Mouse (Mus musculus) forebrain, embryonic 12.5 days (tissue): ENCODE measurements around the gene Pikfyve. TPM values are rescaled to one million over a fixed set of nuclear protein-coding genes. Genes with fewer than 3 reads are reported as not detected.
"Not testable (repeated sequence)": the region's sequence is repeated elsewhere in the genome, so short reads cannot be mapped to it uniquely, and the experiment has no call there.

ENCODE experiments used
- ATAC-seq: fragments of 200-750 bp; cut with Nextera tagmentation; 2 replicates; pipeline ENCODE4 v1.8.0; 2017; ENCODE audit warnings: moderate TSS enrichment; ENCODE audit not compliant: low FRiP score
- H3K27ac ChIP-seq: fragments of 300-500 bp; sonication (generic); 2 replicates; pipeline ENCODE4 v1.5.1; 2016; ENCODE audit warnings: mild to moderate bottlenecking
- H3K27me3 ChIP-seq: fragments of 300-500 bp; sonication (generic); 2 replicates; pipeline ENCODE4 v1.6.1; 2016; ENCODE audit warnings: mild to moderate bottlenecking
- H3K36me3 ChIP-seq: fragments of 300-500 bp; sonication (generic); replicated peaks from 2 replicates; pipeline ENCODE4 v1.6.1; 2016; ENCODE audit warnings: mild to moderate bottlenecking
- H3K4me1 ChIP-seq: fragments of 300-500 bp; sonication (generic); 2 replicates; pipeline ENCODE4 v1.6.1; 2016
- H3K4me2 ChIP-seq: fragments of 300-500 bp; sonication (generic); 2 replicates; pipeline ENCODE4 v1.6.1; 2016; ENCODE audit warnings: mild to moderate bottlenecking, moderate library complexity
- H3K4me3 ChIP-seq: fragments of 300-500 bp; sonication (generic); replicated peaks from 2 replicates; pipeline ENCODE4 v1.5.1; 2016; ENCODE audit warnings: mild to moderate bottlenecking
- H3K9ac ChIP-seq: fragments of 300-500 bp; sonication (generic); 2 replicates; pipeline ENCODE4 v1.6.1; 2016; ENCODE audit warnings: mild to moderate bottlenecking
- H3K9me3 ChIP-seq: fragments of 300-500 bp; sonication (generic); 2 replicates; pipeline ENCODE4 v1.6.1; 2016
- WGBS: fragments of 180-500 bp; shearing (Covaris S2); methylation state at CpG from one replicate; pipeline ENCODE4 v1.1.7; 2016; 5-methylcytosine and 5-hydroxymethylcytosine counted together
- polyA plus RNA-seq: library from polyadenylated mRNA; unstranded; fragments of >200 nt; fragmentation: Nextera tagmentation; extraction: Ambion mirVana; gene quantifications from 2 replicates; pipeline ENCODE4 v1.2.1, GENCODE M21; 2016

Pikfyve gene
- polyA plus RNA-seq, 1 experiment from 2014 or later = 20.6 TPM

DNA sequence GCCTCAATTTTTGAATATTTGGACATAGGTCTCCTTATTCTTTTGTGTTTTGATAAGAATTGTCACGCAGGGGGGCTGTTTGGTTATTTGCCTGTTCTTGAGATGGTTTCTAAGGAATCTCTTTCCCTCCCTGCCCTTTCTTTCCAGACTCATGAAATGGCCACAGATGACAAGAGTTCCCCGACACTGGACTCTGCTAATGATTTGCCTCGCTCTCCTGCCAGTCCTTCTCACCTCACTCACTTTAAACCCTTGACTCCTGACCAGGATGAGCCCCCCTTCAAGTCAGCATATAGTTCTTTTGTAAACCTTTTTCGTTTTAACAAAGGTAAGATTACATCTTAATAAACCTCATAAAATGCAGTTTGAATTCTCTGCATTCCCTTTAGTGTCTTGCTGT lies 3.7 kb downstream of the Pikfyve start:
- no peak overlapping the region for H3K4me2 ChIP-seq
- WGBS = 88% methylated on average over 4 of the region's 4 CpGs

GRCm38 (mm10) chr1:65193226-65193625 lies 6.7 kb downstream of the Pikfyve start:
- Histone ChIP-seq H3K9ac (no peak overlapping the region), H3K4me1 (no peaks in the 10 kb centered on the region), H3K27ac (no peak overlapping the region), H3K36me3 (peaks cover 33% of the 10 kb centered on the region), H3K9me3 (no peaks in the 10 kb centered on the region), H3K4me3 (no peak overlapping the region), H3K27me3 (no peaks in the 10 kb centered on the region), H3K4me2 (no peak overlapping the region)
- 92% methylated on average over 2 of the region's 2 CpGs for WGBS
- ATAC-seq = no peak

More for the DNA sequence above, 3.7 kb downstream of the Pikfyve start:
- no peak overlapping the region for H3K27ac ChIP-seq
- peaks cover 17% of the 10 kb centered on the region for H3K36me3 ChIP-seq
- H3K4me3 ChIP-seq = no peak overlapping the region
- no peaks in the 10 kb centered on the region for H3K9me3 ChIP-seq
- no peaks in the 10 kb centered on the region for H3K27me3 ChIP-seq
- no peak for ATAC-seq
- H3K9ac ChIP-seq = no peak overlapping the region
- peaks cover 15% of the 10 kb centered on the region for H3K4me1 ChIP-seq

GRCm38 (mm10) chr1:65198425-65198824 lies 11.9 kb downstream of the Pikfyve start:
- Histone ChIP-seq H3K4me2 (no peak overlapping the region), H3K9me3 (no peaks in the 10 kb centered on the region), H3K27ac (no peak overlapping the region), H3K4me1 (no peaks in the 10 kb centered on the region), H3K9ac (no peak overlapping the region), H3K36me3 (peaks cover 28% of the 10 kb centered on the region), H3K4me3 (no peak overlapping the region), H3K27me3 (no peaks in the 10 kb centered on the region)
- no peak for ATAC-seq
- WGBS = 94% methylated on average over 2 of the region's 2 CpGs

DNA sequence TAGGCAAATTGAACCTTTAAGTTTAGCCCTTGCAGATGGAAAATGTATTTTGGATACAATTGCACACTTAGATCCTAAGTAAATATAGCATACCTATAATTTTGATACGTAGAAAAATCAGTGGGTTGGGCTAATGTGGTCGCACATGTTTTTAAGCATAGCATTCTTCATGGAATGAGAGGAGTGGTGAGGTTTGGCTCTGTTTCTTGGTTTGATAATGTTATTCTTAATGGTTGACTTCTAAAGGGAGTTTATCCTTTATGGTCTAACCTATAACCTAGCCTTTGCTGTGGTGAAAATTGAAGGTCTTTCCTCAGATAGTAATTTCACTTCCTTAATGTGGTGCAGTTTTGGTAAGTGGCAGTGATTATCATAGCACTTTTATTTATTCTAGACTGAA lies 12.4 kb downstream of the Pikfyve start:
- no peaks in the 10 kb centered on the region for H3K27me3 ChIP-seq
- H3K9ac ChIP-seq = no peak overlapping the region
- peaks cover 26% of the 10 kb centered on the region for H3K36me3 ChIP-seq
- WGBS = 94% methylated on average over 2 of the region's 2 CpGs
- no peak overlapping the region for H3K4me3 ChIP-seq
- no peak overlapping the region for H3K4me2 ChIP-seq
- H3K27ac ChIP-seq = no peak overlapping the region
- no peaks in the 10 kb centered on the region for H3K9me3 ChIP-seq
- no peaks in the 10 kb centered on the region for H3K4me1 ChIP-seq
- ATAC-seq = no peak

- H3K36me3 ChIP-seq = peaks cover 46% of the 10 kb centered on the region
- H3K9ac ChIP-seq = no peak overlapping the region
- no peaks in the 10 kb centered on the region for H3K27me3 ChIP-seq
- 94% methylated on average over 1 of the region's 1 CpGs for WGBS
- no peaks in the 10 kb centered on the region for H3K4me1 ChIP-seq
- ATAC-seq = no peak
- no peak overlapping the region for H3K4me3 ChIP-seq
- no peaks in the 10 kb centered on the region for H3K9me3 ChIP-seq
- no peak overlapping the region for H3K27ac ChIP-seq
- no peak overlapping the region for H3K4me2 ChIP-seq
These were observed 17.8 kb downstream of the Pikfyve start for GRCm38 (mm10) chr1:65204299-65204698.

- Histone ChIP-seq H3K4me3 (no peak overlapping the region), H3K4me2 (no peak overlapping the region), H3K27ac (no peak overlapping the region), H3K36me3 (peaks cover 37% of the 10 kb centered on the region), H3K9me3 (peaks cover 11% of the 10 kb centered on the region), H3K4me1 (no peaks in the 10 kb centered on the region), H3K27me3 (no peaks in the 10 kb centered on the region), H3K9ac (no peak overlapping the region)
- 26% methylated on average over 2 of the region's 2 CpGs for WGBS
- ATAC-seq = no peak
These were observed 26.7 kb downstream of the Pikfyve start for GRCm38 (mm10) chr1:65213214-65213613.

- Histone ChIP-seq H3K4me3 (no peak overlapping the region), H3K9ac (no peak overlapping the region), H3K9me3 (no peaks in the 10 kb centered on the region), H3K4me2 (no peak overlapping the region), H3K4me1 (no peaks in the 10 kb centered on the region), H3K27me3 (no peaks in the 10 kb centered on the region), H3K36me3 (peaks cover 15% of the 10 kb centered on the region), H3K27ac (no peak overlapping the region)
- 91% methylated on average over 2 of the region's 2 CpGs for whole genome bisulfite sequencing
- ATAC-seq = no peak
These were observed 31.1 kb downstream of the Pikfyve start for GRCm38 (mm10) chr1:65217567-65217966.

DNA sequence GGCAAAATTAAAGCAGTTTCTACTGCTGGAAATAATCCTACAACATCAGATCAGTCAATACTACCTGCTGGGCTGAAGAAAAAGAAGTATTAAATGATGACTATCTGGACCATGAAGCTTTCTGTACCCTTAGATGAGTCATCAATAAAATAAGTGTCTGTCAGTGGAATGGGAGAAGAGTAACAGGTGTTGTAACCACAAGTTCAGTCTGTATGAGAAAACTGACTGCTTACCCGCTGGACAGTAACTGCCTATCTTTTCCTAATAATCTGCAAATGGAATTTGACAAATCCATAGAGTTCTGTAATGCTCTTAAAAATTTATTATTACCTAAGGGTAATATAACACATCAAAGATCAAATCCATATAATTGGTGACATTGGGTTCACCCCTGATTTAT lies 31.5 kb downstream of the Pikfyve start:
- Histone ChIP-seq H3K27me3 (no peaks in the 10 kb centered on the region), H3K9me3 (no peaks in the 10 kb centered on the region), H3K4me1 (no peaks in the 10 kb centered on the region), H3K4me2 (no peak overlapping the region), H3K36me3 (peaks cover 15% of the 10 kb centered on the region), H3K9ac (no peak overlapping the region), H3K27ac (no peak overlapping the region), H3K4me3 (no peak overlapping the region)
- WGBS = 94% methylated on average over 1 of the region's 1 CpGs
- ATAC-seq = no peak

- H3K9ac ChIP-seq = no peak overlapping the region
- no peak for ATAC-seq
- H3K27me3 ChIP-seq = no peaks in the 10 kb centered on the region
- no peaks in the 10 kb centered on the region for H3K4me1 ChIP-seq
- H3K27ac ChIP-seq = no peak overlapping the region
- H3K9me3 ChIP-seq = no peaks in the 10 kb centered on the region
- no peak overlapping the region for H3K4me3 ChIP-seq
- 94% methylated on average over 2 of the region's 2 CpGs for WGBS
- no peak overlapping the region for H3K4me2 ChIP-seq
- peaks cover 25% of the 10 kb centered on the region for H3K36me3 ChIP-seq
These were observed 37.2 kb downstream of the Pikfyve start for GRCm38 (mm10) chr1:65223654-65224053.

DNA sequence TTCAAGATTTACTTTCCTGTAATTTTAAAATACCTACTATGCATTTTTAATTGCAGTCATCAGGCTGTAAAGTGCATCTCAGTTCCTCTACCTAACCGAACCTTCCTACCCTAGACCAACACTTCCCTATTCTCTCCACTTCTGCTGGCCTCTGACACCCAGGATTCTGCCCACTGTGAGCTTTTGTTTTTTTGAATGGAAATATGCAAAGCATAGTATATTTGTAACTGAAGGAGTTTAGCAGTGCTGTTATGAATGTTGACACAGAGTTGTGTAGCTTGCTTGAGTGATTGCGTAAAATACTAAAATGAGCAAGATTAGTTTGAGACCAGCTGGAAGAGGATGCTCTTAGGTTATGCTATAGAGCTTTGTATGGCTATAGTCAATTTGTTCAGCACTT lies 41.2 kb downstream of the Pikfyve start:
- no peaks in the 10 kb centered on the region for H3K4me1 ChIP-seq
- no peak for ATAC-seq
- no peaks in the 10 kb centered on the region for H3K9me3 ChIP-seq
- H3K4me3 ChIP-seq = no peak overlapping the region
- H3K27ac ChIP-seq = no peak overlapping the region
- no peak overlapping the region for H3K9ac ChIP-seq
- no peak overlapping the region for H3K4me2 ChIP-seq
- 90% methylated on average over 2 of the region's 2 CpGs for WGBS
- no peaks in the 10 kb centered on the region for H3K27me3 ChIP-seq
- peaks cover 16% of the 10 kb centered on the region for H3K36me3 ChIP-seq

- WGBS = 93% methylated on average over 3 of the region's 3 CpGs
- not testable (repeated sequence) for H3K4me2 ChIP-seq
These were observed 43.3 kb downstream of the Pikfyve start for GRCm38 (mm10) chr1:65229768-65230167.

DNA sequence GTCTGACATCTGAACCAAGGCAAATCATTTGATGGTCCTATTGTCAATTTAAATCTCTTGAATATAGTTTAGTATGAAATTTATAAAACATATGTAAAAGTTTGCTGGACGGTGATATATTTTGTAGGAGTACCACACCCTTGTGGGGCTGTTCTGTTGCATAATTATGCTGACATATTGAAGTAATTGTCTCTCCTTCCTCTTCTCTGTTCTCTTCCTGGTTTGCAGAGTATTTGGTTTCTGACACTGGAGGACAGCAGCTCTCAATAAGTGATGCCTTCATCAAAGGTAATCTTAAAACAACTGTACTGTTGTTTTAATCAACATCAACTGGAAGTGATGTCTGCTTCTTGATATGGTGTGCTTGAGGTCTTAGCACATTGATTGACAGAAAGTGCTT lies 44.1 kb downstream of the Pikfyve start:
- no peaks in the 10 kb centered on the region for H3K27me3 ChIP-seq
- H3K4me2 ChIP-seq = no peak overlapping the region
- H3K9ac ChIP-seq = no peak overlapping the region
- H3K4me3 ChIP-seq = no peak overlapping the region
- H3K36me3 ChIP-seq = peaks cover 19% of the 10 kb centered on the region
- no peak overlapping the region for H3K27ac ChIP-seq
- no peak for ATAC-seq
- no peaks in the 10 kb centered on the region for H3K4me1 ChIP-seq
- H3K9me3 ChIP-seq = no peaks in the 10 kb centered on the region
- 87% methylated on average over 1 of the region's 1 CpGs for WGBS

More at GRCm38 (mm10) chr1:65229768-65230167, 43.3 kb downstream of the Pikfyve start:
- H3K9me3 ChIP-seq, H3K4me3 ChIP-seq, H3K4me1 ChIP-seq, H3K27me3 ChIP-seq, H3K27ac ChIP-seq, ATAC-seq, H3K9ac ChIP-seq: not testable (repeated sequence)
- H3K36me3 ChIP-seq = peaks cover 11% of the 10 kb centered on the region

DNA sequence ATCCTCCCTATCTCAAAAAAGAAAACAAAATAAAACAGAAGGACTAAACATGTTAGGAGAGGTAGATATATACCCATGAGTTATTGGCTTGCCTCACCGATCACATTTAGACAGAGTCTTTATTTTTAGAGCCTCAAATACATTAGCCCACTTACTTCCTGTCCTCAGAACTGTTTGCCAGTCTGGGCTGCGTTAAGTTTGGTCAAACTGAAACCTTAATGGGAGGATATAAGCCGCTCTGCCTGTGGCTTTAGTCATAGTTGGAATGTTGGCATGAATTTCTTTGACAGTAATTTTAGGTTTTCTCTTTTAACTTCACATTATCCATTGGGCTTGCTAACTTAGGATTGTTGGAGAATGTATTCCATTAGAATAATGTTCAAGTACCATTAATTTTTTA lies 51.2 kb downstream of the Pikfyve start:
- peaks cover 36% of the 10 kb centered on the region for H3K36me3 ChIP-seq
- H3K4me3 ChIP-seq = no peak overlapping the region
- H3K9me3 ChIP-seq = no peaks in the 10 kb centered on the region
- 88% methylated on average over 3 of the region's 3 CpGs for WGBS
- no peaks in the 10 kb centered on the region for H3K27me3 ChIP-seq
- no peak overlapping the region for H3K9ac ChIP-seq
- H3K4me1 ChIP-seq = no peaks in the 10 kb centered on the region
- H3K27ac ChIP-seq = no peak overlapping the region
- ATAC-seq = no peak
- H3K4me2 ChIP-seq = no peak overlapping the region

- no peak overlapping the region for H3K9ac ChIP-seq
- H3K9me3 ChIP-seq = no peaks in the 10 kb centered on the region
- WGBS = 90% methylated on average over 1 of the region's 1 CpGs
- H3K27me3 ChIP-seq = no peaks in the 10 kb centered on the region
- no peak overlapping the region for H3K27ac ChIP-seq
- no peak overlapping the region for H3K4me2 ChIP-seq
- H3K36me3 ChIP-seq = peaks cover 27% of the 10 kb centered on the region
- H3K4me1 ChIP-seq = no peaks in the 10 kb centered on the region
- no peak overlapping the region for H3K4me3 ChIP-seq
- no peak for ATAC-seq
These were observed 59.2 kb downstream of the Pikfyve start for GRCm38 (mm10) chr1:65245637-65246036.
